Mouse (Mus musculus) urinary bladder, adult 18-20 months (tissue): ENCODE measurements around the gene Map2k3.

ENCODE experiments used
- DNase-seq, 2 experiments: peaks; one replicate each; pipeline ENCODE4 v3.0.0; 2022; ENCODE audit warnings: low spot score in 2 of 2, mixed read lengths in 2 of 2

Map2k3 gene

GRCm38 (mm10) chr11:60955621-60956383, 24.0 kb downstream of the Map2k3 start:
- no peak for DNase-seq

GRCm38 (mm10) chr11:60958948-60959347, 27.1 kb downstream of the Map2k3 start:
- DNase-seq, result no peak

GRCm38 (mm10) chr11:60961176-60961575, 29.3 kb downstream of the Map2k3 start:
- DNase-seq, result no peak

- no peak for DNase-seq
Measured at GRCm38 (mm10) chr11:60962709-60963108, 30.9 kb downstream of the Map2k3 start.

DNA sequence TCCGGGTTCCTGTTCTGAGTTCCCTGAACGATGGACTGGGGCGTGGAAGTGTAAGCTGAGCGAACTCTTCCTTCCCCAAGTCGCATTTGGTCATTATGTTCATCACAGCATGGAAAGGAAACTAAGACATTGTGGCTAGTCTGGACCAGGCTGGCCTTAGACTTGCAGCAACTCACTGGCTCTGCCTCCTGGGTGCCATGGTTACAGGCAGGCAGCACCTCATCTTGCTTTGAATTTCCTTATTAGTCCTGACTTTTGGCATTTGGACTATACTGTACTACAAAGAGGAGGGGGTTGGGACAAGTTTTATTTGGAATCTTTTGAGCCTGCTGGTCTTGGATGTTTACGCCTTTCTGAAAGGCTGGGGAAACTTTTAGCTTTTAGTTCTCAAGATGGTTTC, 35.1 kb downstream of the Map2k3 start:
- no peak for DNase-seq

DNA sequence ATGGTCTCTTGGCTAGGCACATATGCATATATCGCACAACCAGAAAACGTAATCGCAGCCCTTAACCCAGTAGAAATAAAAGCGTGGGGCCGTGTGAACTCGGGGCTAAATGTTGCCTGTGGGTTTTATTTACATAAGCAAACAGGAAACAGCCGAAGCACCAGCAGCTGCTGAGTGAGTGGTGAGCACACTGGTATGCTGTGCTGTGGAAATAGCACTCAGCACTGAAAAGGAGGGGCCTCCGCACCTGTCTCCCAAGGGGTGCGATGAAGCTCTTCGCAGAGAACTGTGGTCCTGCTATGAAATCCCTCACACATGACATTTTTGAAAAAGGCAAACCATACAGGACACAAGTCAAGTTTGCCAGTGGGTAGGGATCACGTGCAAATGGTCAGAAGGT, 43.3 kb downstream of the Map2k3 start:
- DNase-seq, result no peak

- no peak for DNase-seq
Measured at GRCm38 (mm10) chr11:60976234-60976633, 44.4 kb downstream of the Map2k3 start.

DNA sequence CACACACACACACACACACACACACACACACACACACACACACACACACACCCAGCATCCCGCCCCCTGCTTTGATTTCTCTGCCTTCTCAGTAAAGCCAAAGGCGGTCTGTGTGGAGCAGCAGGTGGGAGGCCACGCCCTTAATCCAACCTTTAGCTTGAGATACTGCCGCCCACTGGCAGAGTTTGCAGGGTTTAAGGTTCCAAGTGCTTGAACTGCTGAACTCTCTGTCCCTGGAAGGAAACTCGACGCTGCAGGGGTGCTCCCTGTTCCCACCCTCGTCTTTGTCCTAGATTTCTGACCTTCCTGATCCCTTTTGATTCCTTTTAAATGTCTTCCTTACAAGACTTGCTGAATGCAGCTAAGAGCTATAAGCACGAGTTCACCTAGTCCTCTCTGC, 44.9 kb downstream of the Map2k3 start:
- peak in 1 of 2 experiments; percentile 29 for DNase-seq

GRCm38 (mm10) chr11:60977153-60977552, 45.3 kb downstream of the Map2k3 start:
- DNase-seq, result no peak

- no peak for DNase-seq
Measured at GRCm38 (mm10) chr11:60978658-60979057, 46.8 kb downstream of the Map2k3 start.

GRCm38 (mm10) chr11:60979788-60980187, 48.0 kb downstream of the Map2k3 start:
- no peak for DNase-seq

DNA sequence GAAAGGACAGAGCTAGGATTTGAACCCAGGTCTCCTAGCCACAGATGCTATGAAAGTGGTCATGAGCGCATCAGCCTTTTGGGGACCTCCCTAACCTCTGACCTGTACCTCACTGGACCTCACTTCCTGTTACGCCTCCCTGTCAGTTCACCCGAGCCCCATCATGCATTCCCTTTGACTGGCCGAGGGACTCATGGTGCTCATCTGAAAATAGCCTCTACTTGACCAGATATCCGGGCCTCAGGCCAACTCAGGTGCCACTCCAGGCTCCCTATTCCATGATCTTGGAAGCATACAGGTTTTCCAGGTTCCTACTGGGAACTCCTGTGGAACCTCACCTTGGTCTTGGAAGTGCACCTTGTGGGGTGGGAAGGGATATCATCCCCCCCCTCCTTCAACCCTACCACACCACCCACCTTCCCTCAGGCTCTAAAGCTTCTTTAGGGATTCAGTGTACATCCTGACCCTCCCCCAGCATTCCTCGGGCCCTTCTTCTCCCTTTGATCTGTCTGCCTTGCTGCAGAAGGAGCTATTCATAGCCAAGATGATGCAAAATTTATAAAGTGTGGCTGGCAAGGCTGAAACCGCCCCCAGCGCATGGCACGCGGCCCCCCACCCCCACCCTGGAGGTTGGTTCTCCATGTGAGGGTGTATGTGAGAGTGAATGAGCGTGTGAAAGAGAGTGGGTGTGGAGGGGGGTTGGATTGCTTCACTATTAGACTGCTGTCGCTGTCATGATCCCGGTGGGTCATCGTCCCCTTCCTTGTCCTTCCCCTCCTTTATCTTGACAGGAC, 50.1 kb downstream of the Map2k3 start:
- DNase-seq, result no peak

GRCm38 (mm10) chr11:60984912-60985558, 53.2 kb downstream of the Map2k3 start:
- no peak for DNase-seq

DNA sequence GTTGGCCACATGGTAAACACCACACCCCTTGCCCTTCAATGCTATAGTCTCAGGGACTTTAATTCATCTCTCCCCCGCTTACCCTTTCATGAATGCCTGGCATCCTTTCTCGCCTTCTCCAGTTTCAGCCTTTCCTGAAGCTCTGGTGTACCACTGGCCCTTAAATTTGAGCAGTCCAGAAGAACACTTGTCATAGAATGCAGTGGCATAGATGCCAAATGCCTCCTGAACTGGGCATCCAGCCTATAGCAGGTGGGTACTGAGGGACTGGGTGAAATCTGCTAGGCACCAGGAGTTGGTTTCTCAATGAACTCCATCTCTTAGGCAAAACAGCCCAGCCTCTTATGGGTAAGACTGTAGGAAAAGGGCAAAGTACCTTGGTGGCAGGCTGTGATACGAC, 58.6 kb downstream of the Map2k3 start:
- DNase-seq, result no peak
